Mouse (Mus musculus): ENCODE measurements around the gene Rpl36.

Rpl36 gene

DNA sequence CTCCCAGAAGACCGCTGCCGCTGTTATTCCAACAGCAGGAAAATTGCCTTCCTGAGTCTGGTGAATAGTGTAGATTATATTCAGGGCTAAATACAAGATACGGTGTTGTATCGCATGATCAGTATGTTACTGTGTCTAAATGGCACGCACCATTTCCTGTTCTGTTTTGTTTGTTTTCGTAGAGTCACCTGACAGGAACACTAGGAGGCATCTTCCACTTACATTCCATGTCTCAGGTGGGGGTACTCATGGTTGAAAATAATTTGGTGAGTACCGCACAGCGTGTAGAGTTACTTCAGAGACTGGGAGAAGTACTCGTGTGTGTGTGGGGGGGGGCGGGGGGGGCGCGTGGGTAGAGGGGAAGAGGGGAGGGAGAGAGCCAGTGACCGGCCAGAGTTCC lies 34.3 kb downstream of the Rpl36 start:
- no peak for DNase-seq (ENCODE audit: extremely low spot score, low spot score)

DNA sequence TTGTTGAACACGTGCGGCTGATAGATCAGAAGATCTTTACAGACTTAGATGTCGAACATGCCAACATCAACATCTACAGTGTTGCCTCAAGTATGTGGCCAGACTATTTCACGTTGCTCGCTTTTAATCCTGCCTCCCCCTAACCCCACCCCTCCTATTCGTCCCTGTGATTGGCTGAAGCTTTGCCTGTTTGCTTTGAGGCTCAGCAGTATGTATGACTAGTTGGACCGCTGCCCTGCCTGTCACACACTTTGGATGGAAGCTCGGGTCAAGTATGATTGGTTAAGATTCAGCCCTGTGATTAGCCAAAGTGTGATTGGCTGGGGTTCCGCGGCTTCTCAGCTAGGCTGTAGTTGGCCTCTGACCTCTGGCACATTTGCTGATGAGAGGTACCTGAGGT lies 38.6 kb downstream of the Rpl36 start:
- DNase-seq (ENCODE audit: extremely low spot score, low spot score) = no peak

DNA sequence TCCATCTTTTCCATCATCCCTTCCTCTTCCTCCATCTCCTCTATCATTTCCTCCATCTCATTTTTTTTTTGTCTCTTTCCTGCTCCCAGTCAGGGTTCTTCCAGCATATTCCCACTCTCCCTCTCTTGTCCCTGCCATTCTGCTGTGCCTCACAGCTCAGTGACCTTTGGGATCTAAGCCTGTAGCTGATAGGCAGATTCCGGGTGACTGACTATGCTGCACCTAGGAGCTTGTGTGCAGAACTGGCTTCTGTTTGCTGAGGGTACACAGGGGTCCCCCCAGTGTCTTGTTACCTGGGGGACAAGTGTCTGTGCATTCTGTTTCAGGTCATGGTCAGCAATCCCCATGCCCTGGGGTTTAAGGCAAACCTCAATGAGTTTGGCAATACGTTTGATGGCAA lies 41.6 kb downstream of the Rpl36 start:
- no peak for DNase-seq (ENCODE audit: extremely low spot score, low spot score)

DNA sequence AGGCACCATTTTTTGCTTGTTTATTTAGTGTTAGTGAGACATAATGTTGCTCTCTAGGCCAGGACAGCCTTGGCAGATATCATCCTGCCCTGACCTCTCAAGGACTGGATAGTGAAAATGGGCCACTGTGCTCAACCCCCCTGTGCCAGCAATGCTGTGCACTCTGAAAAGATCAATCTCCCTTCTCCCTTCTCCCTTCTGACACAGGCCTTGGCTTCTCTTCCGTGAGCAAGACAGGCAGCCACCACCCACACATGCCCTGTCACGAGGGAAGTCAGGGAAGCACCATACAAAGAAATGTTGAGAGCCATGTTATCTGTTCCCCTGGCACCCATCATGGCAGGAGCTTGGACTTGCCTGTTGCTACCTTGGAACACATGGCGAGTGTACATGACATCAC lies 42.1 kb downstream of the Rpl36 start:
- DNase-seq (ENCODE audit: extremely low spot score, low spot score) = no peak

DNA sequence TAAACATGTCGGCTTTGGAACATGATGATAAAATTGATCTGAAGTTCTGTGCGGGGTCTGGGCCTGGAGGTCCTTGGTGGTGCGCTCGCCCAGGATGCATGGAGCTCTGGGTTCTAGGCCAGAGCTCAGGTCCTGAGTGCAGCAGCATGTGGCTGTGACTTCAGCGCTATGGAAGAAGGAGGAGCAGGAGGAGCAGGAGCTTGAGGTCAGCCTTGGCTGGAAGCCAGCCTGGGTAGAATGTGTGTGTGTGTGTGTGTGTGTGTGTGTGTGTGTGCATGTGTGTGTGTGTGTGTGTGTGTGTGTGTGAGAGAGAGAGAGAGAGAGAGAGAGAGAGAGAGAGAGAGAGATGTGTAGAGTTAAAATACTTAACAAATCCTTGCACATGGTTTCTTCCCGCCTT lies 43.0 kb downstream of the Rpl36 start:
- no peak for DNase-seq (ENCODE audit: extremely low spot score, low spot score)

DNA sequence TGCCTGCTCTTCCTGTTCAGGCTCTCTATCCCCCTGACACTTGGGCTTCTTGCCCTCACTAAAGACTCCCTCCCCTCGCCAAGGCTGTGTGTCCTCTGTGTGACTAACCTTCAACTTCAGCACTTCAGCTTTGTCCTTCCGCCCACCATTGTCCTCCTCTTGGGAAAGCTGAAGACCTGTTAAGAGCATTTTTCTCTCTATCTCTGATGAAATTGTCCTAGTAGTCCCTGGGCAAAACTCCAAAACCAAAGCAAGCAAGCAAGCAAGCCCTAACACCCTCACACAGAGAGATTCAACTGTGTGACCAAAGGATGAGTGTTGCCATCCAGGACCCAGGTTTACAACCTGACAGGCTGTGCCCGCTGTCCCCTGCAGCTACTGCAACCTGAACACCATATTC lies 50.4 kb downstream of the Rpl36 start:
- no peak for DNase-seq (ENCODE audit: extremely low spot score, low spot score)
